Mouse (Mus musculus): ENCODE measurements around the gene Rbms1. TPM values are rescaled to one million over a fixed set of nuclear protein-coding genes. Genes with fewer than 3 reads are reported as not detected.

The Rbms1 gene
- polyA plus RNA-seq, 1 experiment: 82.5 TPM

DNA sequence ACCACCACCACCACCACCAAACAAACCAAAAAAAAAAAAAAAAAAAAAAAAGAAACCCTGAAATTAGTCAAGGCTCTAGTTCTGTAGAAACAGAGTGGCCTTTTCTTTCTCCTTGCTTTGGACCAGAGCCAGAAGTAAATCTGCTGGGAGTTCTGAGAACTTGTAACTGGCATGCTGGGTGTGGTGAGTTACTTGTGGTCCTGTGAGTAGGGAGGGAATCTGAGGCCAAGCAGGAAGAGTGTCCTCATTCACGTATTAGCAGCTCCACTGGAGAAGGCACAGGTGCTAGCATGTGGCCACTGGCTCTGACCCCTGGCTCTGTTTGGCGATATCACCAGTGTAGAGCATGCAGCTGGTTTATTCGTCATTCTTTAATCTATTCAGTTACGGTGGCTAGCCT, 137.3 kb downstream of the Rbms1 start:
- no peak for TF ChIP-seq GATA1 (IDR thresholded peaks at IDR 0.05; ENCODE audit: low read length)

DNA sequence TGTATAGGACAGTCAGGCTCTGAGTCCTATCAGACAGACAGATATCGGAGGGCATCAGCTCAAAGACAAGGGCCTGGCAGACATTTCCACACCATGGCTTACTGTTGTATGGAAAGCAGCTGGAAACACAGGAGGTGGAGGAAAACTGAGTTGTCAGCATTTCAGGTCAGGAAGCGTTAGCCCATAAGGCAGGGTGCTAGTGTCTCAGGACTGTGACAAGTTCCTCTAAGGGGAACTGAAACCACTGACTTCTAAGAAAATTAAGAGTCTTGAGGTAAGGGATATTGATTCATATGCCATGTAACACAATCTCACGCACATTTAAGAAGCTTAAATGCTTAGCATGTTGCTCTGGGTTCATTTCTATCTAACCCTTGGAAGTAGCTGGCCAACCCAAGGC, 141.4 kb downstream of the Rbms1 start:
- TF ChIP-seq GATA1 (IDR thresholded peaks at IDR 0.05; ENCODE audit: low read length): no peak

DNA sequence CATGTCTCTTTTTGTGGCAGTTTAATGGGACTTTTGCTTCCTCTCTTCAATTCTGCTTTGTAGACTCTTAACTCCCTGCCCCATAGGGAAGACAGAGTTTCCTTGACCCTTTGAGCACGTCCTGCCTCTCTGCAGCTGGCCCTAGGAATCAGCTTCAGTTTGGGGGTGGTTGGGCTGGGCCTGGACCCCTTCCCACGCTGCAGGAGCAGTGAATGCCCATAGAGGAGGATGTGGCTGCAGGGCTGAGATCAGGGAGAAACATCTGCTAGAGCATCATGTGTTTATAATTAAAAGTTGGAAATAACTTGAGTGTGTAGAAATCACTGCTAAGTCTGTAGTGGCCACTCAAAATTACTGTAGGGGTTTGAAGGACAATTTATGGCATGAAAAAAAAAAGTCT, 144.4 kb downstream of the Rbms1 start:
- no peak for TF ChIP-seq GATA1 (IDR thresholded peaks at IDR 0.05; ENCODE audit: low read length)

DNA sequence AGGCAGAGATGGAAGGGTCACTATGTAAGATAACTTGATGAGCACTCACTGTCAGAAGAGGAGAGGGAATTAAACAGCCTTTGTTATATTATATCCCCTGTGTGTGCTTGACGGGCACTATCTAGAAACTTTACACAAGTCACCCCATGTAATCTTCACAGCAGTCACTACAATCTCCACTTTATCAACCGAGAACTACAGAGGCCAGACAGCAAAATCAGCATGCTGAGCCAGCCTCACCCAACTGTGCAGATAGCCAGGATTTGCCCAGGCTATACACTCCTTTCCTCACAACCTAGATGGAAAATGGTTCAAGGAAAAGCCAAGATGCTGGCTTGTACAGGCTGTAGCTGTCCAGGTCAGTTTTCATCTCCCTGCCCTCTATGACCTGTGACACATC, 146.7 kb downstream of the Rbms1 start:
- no peak for TF ChIP-seq GATA1 (IDR thresholded peaks at IDR 0.05; ENCODE audit: low read length)

DNA sequence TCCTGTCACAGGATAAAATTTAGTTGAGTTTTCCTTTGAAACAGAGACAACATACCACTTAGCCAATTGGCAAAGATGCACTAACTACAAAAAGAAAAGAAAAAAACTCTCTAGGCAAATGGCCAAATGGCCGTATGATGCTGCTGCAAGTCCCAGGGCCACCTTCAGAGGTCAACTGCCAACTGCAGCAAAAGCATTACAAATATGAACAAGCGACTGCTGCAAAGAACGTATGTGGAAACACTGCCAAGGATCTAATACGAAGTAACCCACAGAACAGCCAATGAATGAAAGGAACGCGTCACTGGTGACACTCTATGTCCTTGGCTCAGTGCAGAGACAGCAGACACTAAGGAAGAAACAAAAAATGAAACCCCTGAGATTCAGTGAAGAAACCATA, 148.2 kb downstream of the Rbms1 start:
- TF ChIP-seq GATA1 (IDR thresholded peaks at IDR 0.05; ENCODE audit: low read length): no peak

DNA sequence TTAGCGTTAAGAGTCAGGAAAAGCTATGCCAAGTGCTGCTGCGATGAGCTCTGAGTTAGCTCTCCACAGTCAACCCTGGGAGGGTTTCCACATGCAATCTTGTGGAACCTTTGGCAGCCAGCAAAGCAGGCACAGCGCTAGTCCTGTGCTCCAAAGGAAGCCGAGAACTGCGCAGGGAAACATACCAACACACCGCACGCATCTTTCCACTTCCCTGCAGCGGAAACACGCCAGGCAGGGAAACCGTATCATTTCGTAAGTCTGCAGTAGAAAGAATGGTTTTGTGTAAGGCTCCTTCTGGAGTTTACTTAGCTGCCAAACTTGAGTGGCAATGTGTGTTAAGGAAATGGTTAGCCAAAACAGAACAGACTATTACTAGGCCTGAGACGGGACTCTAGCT, 150.0 kb downstream of the Rbms1 start:
- no peak for TF ChIP-seq GATA1 (IDR thresholded peaks at IDR 0.05; ENCODE audit: low read length)

DNA sequence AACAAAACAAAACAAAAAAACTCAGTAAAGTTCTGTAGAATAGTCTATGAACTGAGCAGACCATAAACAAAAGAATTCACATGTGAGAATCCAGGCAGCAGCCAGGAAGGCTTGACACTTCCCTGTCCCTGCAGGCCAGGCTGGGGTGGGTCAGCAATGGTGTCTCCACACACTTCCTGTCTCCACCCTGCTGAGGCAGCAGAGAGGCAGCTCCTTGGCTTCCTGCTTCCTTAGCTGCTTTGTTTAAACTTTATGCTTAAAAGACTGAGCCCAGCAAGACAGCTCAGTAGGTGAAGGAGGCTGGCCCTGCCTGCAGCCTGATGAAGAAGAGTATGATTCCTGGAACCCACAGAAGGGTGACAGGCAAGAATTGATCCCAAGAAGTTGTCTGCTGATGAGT, 152.4 kb downstream of the Rbms1 start:
- no peak for TF ChIP-seq GATA1 (IDR thresholded peaks at IDR 0.05; ENCODE audit: low read length)

DNA sequence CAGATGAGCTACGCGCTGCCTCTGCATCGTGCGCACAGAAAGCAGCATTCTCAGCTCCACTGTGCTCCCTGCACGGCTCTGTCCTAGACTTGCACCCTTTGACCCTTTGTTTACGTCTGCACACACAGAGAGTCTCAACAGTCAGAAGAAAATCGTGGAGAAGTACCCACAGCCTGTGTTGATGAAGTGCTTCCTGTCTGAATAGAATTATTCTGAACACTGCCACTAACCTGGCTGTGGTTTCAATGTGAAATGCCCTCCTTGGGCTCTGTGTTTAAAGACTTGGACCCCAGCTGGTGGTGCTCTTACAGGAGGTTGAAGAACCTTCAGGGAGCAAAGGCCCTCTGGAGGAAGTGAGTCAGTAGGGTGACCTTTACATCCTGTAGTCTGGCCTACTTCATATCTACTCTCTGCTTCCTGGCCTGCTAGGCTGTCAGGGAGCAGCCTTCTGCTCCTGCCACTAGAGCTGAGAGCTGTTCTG, 153.5 kb downstream of the Rbms1 start:
- no peak for TF ChIP-seq GATA1 (IDR thresholded peaks at IDR 0.05; ENCODE audit: low read length)

DNA sequence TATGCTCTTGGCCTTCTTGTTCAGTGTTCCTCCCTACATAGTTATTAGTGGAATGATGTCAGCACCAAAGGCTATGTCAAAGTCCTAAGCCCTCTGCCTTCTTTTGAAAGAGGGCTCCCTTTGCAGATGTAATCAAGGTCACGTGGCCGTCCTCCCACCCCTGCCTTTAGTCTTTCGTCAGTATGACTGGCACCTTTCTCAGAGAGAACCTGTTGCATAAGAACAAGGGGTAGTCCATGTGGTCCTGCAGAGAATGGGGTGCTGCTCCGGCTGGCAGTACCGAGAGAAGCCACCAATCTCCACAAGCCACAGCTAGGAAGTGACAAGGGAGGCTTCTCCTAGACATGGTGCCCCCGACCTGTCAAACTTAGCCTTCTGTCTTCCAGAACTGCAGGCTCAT, 154.2 kb downstream of the Rbms1 start:
- TF ChIP-seq GATA1 (IDR thresholded peaks at IDR 0.05; ENCODE audit: low read length): no peak

DNA sequence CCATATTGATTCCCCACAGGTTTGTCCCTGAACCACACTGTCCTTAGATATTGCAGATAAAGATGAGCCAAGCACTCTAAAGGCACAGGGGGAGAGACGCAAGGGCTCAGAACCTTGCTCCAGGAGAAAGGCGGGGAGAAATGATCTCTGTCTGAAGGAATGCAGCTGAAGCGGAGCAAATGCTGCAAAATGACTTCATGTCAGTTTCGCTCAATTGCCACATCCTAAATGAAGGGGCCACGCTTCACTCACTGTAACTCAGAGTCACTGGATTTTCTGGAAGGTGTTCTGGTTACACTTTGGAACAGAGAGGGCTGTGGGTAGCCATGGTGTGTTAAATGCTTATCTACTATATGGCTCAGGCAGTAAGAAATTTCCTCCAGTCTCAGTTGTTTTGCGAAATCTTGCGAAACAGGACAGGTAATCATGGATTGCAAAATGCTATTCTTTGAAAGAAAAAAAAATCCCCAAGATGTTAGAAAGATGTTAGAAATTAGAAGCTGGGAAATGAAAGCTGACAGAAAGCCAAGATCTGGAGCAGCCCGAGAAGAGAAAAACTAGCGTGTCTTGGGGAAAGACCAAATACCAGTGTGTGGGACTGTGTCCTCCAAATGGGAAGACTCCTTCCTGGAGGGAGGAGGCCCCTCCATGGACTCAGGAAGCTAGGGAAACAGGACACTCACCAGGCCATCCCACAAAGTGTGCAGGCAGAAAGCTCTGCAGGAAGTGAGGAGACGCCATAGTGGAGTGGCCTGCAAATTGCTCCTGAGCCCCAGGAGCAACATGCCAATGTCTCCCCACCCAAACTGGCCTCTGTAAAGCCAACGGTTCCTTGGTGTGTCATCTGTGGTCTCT, 155.4 kb downstream of the Rbms1 start:
- TF ChIP-seq GATA1 (IDR thresholded peaks at IDR 0.05; ENCODE audit: low read length): no peak

DNA sequence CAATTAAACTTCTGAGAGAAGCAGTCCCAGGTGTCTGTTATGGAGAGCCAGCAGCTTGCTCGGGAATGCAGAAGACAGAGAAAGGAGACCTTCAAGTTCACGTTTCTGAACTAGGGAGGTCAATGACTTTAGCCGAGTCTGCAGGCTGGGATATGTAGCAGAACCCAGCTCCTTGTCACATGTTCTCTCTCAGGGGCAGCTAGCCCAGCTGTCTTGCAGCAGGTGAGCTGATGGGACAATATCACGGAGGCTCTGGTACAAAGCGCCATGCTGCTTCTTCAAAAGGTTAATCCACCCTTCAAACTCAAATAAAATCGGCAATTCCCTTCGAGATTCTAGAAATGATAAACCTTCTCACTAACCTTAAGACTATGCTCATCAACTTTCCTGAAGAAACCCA, 158.2 kb downstream of the Rbms1 start:
- TF ChIP-seq GATA1 (IDR thresholded peaks at IDR 0.05; ENCODE audit: low read length): no peak

DNA sequence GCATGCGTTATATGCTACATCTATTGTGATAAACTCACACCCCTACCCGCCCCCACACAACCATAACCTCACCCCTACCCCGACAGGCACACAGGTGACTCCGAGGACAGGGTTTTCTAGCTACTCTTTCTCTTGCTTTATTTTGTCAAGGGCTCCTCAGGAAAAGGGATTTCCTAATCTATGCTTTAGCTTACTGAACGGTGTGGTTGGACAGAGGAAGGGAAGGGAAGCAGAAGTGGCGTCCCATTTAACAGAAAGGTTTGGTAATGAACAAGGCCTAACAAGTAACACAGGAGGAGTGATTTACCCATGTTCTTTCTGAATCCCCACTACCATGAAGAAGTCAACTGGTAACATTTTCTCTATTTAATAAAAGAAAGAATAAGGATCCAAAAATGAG, 159.6 kb downstream of the Rbms1 start:
- TF ChIP-seq GATA1 (IDR thresholded peaks at IDR 0.05; ENCODE audit: low read length): no peak

DNA sequence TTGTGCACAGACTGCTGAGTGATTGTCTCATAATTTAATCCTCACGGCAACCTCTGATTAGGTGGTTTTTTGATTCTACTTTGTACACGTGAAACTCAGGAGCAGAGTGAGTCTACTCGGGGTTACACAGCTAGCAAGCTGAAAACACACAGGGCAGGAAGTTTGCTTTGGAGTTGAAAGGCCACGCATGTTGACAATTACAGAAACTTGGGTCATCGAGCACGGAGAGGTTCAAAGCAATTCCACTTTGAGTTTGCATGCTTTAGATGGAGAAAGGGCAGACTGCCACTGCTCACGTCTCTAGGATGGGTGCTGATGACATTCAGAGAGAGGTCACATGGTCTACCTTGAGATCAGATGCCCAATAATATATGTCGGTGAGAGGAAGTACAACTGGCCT, 160.2 kb downstream of the Rbms1 start:
- TF ChIP-seq GATA1 (IDR thresholded peaks at IDR 0.05; ENCODE audit: low read length): no peak

DNA sequence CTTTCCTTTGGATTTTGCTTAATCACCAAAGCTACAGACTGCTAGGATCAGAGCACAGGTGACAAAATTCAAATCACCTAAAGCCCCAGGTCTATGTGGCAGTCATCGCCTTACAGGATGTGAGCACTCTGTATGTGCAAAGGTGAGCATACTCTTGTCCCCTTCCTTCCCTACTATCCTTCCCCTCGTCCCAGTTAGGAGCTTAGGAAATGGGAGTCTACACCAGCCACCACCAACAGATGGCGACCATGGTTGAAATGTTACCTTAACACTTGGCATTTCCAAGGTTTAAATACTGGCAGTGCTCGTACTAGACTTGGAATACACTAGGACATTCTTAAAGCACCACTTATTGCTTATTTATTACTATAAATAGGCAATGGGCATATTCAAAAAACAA, 160.8 kb downstream of the Rbms1 start:
- no peak for TF ChIP-seq GATA1 (IDR thresholded peaks at IDR 0.05; ENCODE audit: low read length)

DNA sequence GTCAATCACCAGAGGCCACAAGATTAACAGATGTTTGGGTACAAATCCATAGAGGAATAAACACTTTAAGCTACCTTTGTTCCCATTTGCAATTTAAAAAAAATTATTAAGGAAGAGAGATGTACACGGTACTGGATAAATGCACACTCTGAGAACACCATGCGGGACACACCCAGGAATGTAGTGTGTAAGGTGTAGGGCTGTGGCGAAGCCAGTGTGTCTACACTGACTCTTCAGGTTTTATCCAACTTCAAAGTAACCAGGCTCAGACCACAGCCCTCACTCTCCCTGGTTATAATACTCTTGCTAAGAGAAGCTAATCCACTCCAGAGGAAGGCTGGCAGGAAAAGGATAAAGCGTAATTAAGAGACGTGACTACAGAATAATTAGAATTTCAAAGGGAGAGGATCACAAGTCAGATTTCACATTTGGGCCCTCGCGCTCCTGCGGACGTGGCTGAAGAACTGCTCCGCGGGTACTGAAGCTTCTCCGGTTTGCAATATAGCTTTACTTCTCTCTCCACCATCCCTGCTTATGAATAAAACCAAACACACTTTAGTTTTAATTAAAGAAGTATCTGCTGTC, 161.3 kb downstream of the Rbms1 start:
- TF ChIP-seq GATA1 (IDR thresholded peaks at IDR 0.05; ENCODE audit: low read length): no peak

DNA sequence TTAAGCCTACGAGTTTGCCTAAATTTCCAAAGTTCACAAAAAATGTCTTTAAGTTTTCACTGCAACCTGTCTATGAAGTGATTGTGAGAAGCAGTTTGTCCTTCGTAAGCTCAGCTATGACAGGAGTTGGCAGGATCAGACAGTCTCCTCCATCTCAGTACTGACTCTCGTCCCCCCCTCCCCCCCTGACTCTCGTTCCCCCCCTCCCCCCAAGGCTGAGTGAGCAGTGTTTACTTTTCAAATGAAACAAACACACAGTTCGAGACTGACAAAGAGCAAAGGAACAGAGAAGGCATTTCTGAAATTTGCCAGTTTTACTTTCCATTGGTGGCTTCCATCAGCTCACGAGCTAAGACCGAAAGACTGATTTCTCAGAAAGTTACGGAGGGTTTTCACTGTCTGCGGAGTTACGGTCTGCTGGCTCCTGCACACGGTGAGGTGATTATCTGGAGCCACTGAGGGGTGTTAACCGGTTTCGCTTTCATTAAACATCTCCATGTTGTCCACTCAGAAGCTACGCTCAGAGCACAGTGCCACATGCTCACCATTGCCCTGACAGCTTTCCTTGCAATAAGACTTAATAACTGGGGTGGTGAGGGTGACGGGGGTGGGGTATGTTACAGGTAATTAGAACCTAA, 162.0 kb downstream of the Rbms1 start:
- no peak for TF ChIP-seq GATA1 (IDR thresholded peaks at IDR 0.05; ENCODE audit: low read length)

DNA sequence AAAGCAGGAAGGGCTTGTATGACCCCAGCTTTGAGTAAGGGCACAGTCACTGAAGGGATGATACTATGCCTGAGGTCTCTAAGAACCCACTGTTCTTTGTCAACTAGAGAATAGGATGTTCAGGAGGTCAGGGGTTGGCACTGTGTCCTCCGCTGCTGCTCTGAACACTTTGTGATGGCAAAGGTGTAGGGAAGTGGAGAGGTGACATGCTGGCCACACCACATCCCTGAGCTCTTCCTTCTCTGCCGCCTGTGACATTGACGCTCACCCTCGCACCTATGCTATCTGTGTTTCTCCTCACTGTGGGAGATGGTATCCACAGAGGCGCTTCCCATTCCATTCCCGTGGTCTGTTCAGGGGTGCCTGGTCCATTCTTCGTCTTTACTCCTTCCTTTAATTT, 163.2 kb downstream of the Rbms1 start:
- TF ChIP-seq GATA1 (IDR thresholded peaks at IDR 0.05; ENCODE audit: low read length): no peak

Data from G1E-ER4 (cell line).